Mouse (Mus musculus): ENCODE results near the gene Irs1. TPM values are rescaled to one million over a fixed set of nuclear protein-coding genes. Genes with fewer than 3 reads are reported as not detected.

The Irs1 gene
- total RNA-seq, 2 experiments from 2014 or later: not detected

DNA sequence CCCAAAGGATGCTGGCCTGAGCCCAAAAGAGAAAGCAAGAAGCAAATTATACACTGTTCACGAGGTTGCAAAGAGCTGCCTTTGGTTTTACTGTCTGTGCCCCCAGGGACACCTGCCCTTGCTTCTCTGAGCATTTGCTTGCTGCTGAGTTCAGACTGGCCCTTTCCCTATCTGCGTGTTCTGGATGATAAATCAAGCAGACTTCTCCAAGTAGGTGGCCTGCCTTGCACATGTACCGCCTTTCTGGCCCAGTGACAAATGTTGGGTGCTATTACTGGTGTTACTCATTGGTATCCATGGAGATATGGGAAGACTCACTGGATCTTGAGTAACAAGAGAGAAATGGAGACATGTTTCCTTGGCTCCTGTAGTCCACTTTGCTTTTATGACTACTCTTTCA, 101.7 kb downstream of the Irs1 start:
- ATAC-seq (replicated peaks; ENCODE audit: poor library complexity, severe bottlenecking): no peak

GRCm38 (mm10) chr1:82188549-82189231, 102.5 kb downstream of the Irs1 start:
- no peak for ATAC-seq (replicated peaks; ENCODE audit: poor library complexity, severe bottlenecking)

GRCm38 (mm10) chr1:82183913-82184442, 107.2 kb downstream of the Irs1 start:
- ATAC-seq (replicated peaks; ENCODE audit: poor library complexity, severe bottlenecking): no peak

Other genes starting within 250 kb of the Irs1 start
- gene Gm9747, start 58.3 kb downstream of the Irs1 start, total RNA-seq (2014; fragmentation: Nextera tagmentation): not detected in 2 replicates
- gene Gm9747, start 58.3 kb downstream of the Irs1 start, total RNA-seq (2017): not detected in 2 replicates
- 12.1 and 17.7 TPM in 2 replicates for gene Rhbdd1, start 25.0 kb upstream of the Irs1 start, total RNA-seq (2014; fragmentation: Nextera tagmentation)
- 16.7 and 17.3 TPM in 2 replicates for gene Rhbdd1, start 25.0 kb upstream of the Irs1 start, total RNA-seq (2017)

All from granulocyte monocyte progenitor cell, adult 5-6 weeks (primary cell).